Mouse (Mus musculus) heart, embryonic 12.5 days (tissue): ENCODE data around the gene Vps4b. TPM values are rescaled to one million over a fixed set of nuclear protein-coding genes. Genes with fewer than 3 reads are reported as not detected.
"Not testable (repeated sequence)": the region's sequence is repeated elsewhere in the genome, so short reads cannot be mapped to it uniquely, and the experiment has no call there.

Experiments
- ATAC-seq: fragments of 200-750 bp; cut with Nextera tagmentation; 2 replicates; pipeline ENCODE4 v1.8.0; 2017; ENCODE audit warnings: moderate TSS enrichment, moderate library complexity; ENCODE audit not compliant: insufficient number of reproducible peaks, low FRiP score
- H3K27ac ChIP-seq: fragments of 300-500 bp; sonication (generic); 2 replicates; pipeline ENCODE4 v1.5.1; 2016; ENCODE audit warnings: mild to moderate bottlenecking, moderate library complexity; ENCODE audit not compliant: poor library complexity, severe bottlenecking
- H3K27me3 ChIP-seq: fragments of 300-500 bp; sonication (generic); replicated peaks from 2 replicates; pipeline ENCODE4 v1.6.1; 2016; ENCODE audit warnings: mild to moderate bottlenecking, moderate library complexity
- H3K36me3 ChIP-seq: fragments of 300-500 bp; sonication (generic); 2 replicates; pipeline ENCODE4 v1.6.1; 2016; ENCODE audit warnings: mild to moderate bottlenecking, moderate library complexity
- H3K4me1 ChIP-seq: fragments of 300-500 bp; sonication (generic); replicated peaks from 2 replicates; pipeline ENCODE4 v1.6.1; 2016; ENCODE audit warnings: mild to moderate bottlenecking
- H3K4me2 ChIP-seq: fragments of 300-500 bp; sonication (generic); 2 replicates; pipeline ENCODE4 v1.6.1; 2016; ENCODE audit warnings: mild to moderate bottlenecking, moderate library complexity
- H3K4me3 ChIP-seq: fragments of 300-500 bp; sonication (generic); 2 replicates; pipeline ENCODE4 v1.5.1; 2016; ENCODE audit warnings: mild to moderate bottlenecking
- H3K9ac ChIP-seq: fragments of 300-500 bp; sonication (generic); 2 replicates; pipeline ENCODE4 v1.6.1; 2016; ENCODE audit warnings: mild to moderate bottlenecking, moderate library complexity
- H3K9me3 ChIP-seq: fragments of 300-500 bp; sonication (generic); replicated peaks from 2 replicates; pipeline ENCODE4 v1.6.1; 2016; ENCODE audit warnings: mild to moderate bottlenecking, moderate library complexity
- WGBS: fragments of 180-500 bp; shearing (Covaris S2); methylation state at CpG from one replicate; pipeline ENCODE4 v1.1.7; 2016; 5-methylcytosine and 5-hydroxymethylcytosine counted together
- polyA plus RNA-seq: library from polyadenylated mRNA; unstranded; fragments of >200 nt; fragmentation: Nextera tagmentation; extraction: Ambion mirVana; gene quantifications from 2 replicates; pipeline ENCODE4 v1.2.1, GENCODE M21; 2016

Gene Vps4b
- polyA plus RNA-seq, 1 experiment from 2014 or later: 58.6 TPM

DNA sequence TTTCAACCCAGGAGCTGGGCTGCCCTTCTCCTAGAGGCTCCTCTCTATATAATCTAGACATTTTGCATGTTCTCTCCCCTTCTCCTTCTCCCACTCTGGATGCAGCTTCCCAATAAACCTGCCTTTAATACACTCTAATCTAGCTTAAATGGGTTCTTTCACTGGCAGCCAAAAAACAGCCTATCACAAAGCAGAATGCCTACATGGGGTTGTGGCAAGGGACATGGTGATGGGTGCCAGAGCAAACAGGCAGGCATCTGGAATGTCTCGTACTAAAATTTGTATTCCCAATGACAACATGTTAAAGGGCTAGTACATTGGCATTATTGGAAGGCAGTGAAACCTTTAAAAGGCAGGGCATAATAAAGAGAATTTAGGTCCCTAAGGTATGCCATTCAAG, 45.9 kb downstream of the Vps4b start:
- Histone ChIP-seq H3K4me2 (no peak overlapping the region), H3K4me1 (no peaks in the 10 kb centered on the region), H3K27me3 (no peaks in the 10 kb centered on the region), H3K36me3 (peaks cover 35% of the 10 kb centered on the region), H3K27ac (no peak overlapping the region), H3K9me3 (no peaks in the 10 kb centered on the region), H3K9ac (no peak overlapping the region), H3K4me3 (no peak overlapping the region)
- ATAC-seq: no peak
- WGBS: 77% methylated on average over 1 of the region's 1 CpGs

GRCm38 (mm10) chr1:106748555-106749315, 47.8 kb downstream of the Vps4b start:
- no peak overlapping the region for H3K9ac ChIP-seq
- H3K4me1 ChIP-seq: no peaks in the 10 kb centered on the region
- H3K9me3 ChIP-seq: no peaks in the 10 kb centered on the region
- H3K4me3 ChIP-seq: no peak overlapping the region
- H3K4me2 ChIP-seq: no peak overlapping the region
- no peaks in the 10 kb centered on the region for H3K27me3 ChIP-seq
- 82% methylated on average over 6 of the region's 6 CpGs for WGBS
- peaks cover 31% of the 10 kb centered on the region for H3K36me3 ChIP-seq
- no peak for ATAC-seq
- H3K27ac ChIP-seq: no peak overlapping the region

DNA sequence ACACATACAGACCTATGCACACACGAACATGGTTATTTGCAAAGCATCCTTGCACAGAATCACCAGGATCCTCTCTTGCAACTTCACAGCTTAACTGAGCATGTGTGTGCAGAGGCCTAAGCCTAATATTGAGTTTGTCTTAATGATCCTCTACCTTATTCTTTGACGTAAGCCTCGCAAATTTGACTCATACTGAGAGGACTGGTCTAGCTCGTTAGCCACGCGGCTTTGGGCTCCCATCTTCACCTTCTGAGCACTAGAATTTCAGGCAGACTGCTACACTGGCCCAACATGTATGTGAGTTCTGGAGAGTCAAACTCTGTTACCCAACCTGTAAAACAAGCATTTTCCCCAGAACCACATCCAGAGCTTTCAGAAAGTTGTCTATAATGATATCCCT, 53.5 kb downstream of the Vps4b start:
- WGBS: 93% methylated on average over 6 of the region's 6 CpGs
- no peak for ATAC-seq
- Histone ChIP-seq H3K27ac (no peak overlapping the region), H3K9me3 (no peaks in the 10 kb centered on the region), H3K4me3 (no peak overlapping the region), H3K4me1 (no peaks in the 10 kb centered on the region), H3K9ac (no peak overlapping the region), H3K36me3 (peaks cover 33% of the 10 kb centered on the region), H3K4me2 (no peak overlapping the region), H3K27me3 (no peaks in the 10 kb centered on the region)

DNA sequence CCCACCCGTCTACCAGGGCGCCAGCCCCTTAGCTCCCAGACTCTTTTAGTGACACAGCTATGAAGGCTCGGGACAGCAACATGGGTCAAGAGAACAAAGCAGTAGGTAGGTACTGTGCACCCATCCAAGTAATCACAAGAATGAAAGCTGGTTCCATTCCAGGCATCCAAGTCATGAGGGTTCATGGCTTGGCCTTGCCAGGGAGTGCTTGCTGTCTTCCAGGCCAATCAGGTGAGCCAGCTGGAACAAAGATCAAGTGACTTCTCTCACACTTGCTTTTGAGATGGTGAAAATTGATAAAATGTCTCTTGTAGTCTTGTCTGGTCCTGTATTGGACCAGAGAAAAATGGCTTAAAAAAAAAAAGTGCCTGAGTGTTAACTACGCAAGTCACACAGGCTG, 55.8 kb downstream of the Vps4b start:
- Histone ChIP-seq H3K9ac (no peak overlapping the region), H3K36me3 (peaks cover 27% of the 10 kb centered on the region), H3K9me3 (no peaks in the 10 kb centered on the region), H3K27ac (no peak overlapping the region), H3K27me3 (no peaks in the 10 kb centered on the region), H3K4me2 (no peak overlapping the region), H3K4me1 (no peaks in the 10 kb centered on the region), H3K4me3 (no peak overlapping the region)
- WGBS: 94% methylated on average over 4 of the region's 4 CpGs
- ATAC-seq: no peak

GRCm38 (mm10) chr1:106739810-106740209, 56.7 kb downstream of the Vps4b start:
- Histone ChIP-seq H3K9me3 (no peaks in the 10 kb centered on the region), H3K27ac (no peak overlapping the region), H3K36me3 (peaks cover 27% of the 10 kb centered on the region), H3K4me1 (no peaks in the 10 kb centered on the region), H3K4me3 (no peak overlapping the region), H3K4me2 (no peak overlapping the region), H3K9ac (no peak overlapping the region), H3K27me3 (no peaks in the 10 kb centered on the region)
- WGBS: 85% methylated on average over 5 of the region's 5 CpGs
- ATAC-seq: no peak

GRCm38 (mm10) chr1:106738092-106738491, 58.4 kb downstream of the Vps4b start:
- no peak for ATAC-seq
- peaks cover 36% of the 10 kb centered on the region for H3K36me3 ChIP-seq
- WGBS: 81% methylated on average over 3 of the region's 3 CpGs
- H3K9me3 ChIP-seq: no peaks in the 10 kb centered on the region
- no peak overlapping the region for H3K4me3 ChIP-seq
- H3K4me1 ChIP-seq: no peaks in the 10 kb centered on the region
- no peak overlapping the region for H3K9ac ChIP-seq
- no peak overlapping the region for H3K27ac ChIP-seq
- H3K4me2 ChIP-seq: no peak overlapping the region
- H3K27me3 ChIP-seq: no peaks in the 10 kb centered on the region

DNA sequence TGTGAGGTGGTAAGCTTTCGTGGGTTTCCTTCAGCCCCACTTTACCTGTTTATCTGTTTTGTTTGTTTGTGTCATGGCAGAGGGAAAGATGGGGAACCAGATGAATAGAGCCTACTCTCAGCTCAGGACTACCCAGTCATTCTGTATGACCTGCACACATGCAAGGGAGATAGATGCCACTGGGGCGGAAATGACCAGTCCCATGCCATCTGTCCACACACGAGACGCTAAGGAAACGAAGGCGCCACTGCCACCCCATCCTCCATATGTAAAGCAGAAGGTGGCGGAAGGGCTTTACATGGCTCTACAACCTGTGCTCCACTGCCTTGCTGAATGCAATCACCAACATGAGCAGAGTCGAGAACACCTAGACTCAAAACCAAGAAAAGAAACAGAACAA, 60.3 kb downstream of the Vps4b start:
- Histone ChIP-seq H3K4me2 (no peak overlapping the region), H3K27me3 (no peaks in the 10 kb centered on the region), H3K4me3 (no peak overlapping the region), H3K36me3 (peaks cover 34% of the 10 kb centered on the region), H3K9ac (no peak overlapping the region), H3K9me3 (no peaks in the 10 kb centered on the region), H3K4me1 (no peaks in the 10 kb centered on the region), H3K27ac (no peak overlapping the region)
- WGBS: 89% methylated on average over 8 of the region's 8 CpGs
- ATAC-seq: no peak

- Histone ChIP-seq H3K4me3 (no peak overlapping the region), H3K36me3 (peaks cover 32% of the 10 kb centered on the region), H3K27ac (no peak overlapping the region), H3K4me2 (no peak overlapping the region), H3K27me3 (no peaks in the 10 kb centered on the region), H3K9ac (no peak overlapping the region), H3K9me3 (no peaks in the 10 kb centered on the region), H3K4me1 (no peaks in the 10 kb centered on the region)
- 62% methylated on average over 2 of the region's 2 CpGs for WGBS
- ATAC-seq: no peak
Measured at GRCm38 (mm10) chr1:106735586-106735985, 60.9 kb downstream of the Vps4b start.

DNA sequence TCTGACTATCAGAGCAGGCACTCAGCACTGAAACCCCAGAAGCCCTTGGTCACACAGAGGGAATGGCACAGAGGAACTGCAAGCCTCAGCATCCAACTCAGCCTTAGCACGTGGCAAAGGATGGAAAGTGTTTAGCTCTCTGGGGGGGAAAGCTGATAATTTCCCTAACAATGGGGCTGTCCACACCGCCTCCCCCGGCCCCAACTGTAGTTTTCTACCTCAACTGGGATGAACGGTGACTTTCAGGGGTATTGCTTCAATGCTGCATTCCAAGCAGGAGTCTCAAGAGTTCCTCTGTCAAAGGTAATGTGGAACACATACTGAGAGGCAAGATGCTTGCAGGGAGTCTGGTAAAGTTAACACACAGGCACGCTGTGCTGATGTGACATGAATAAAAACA, 74.5 kb downstream of the Vps4b start:
- no peak overlapping the region for H3K9ac ChIP-seq
- no peaks in the 10 kb centered on the region for H3K27me3 ChIP-seq
- H3K4me1 ChIP-seq: no peaks in the 10 kb centered on the region; the same call in 1 of the 2 replicates
- H3K27ac ChIP-seq: no peak overlapping the region
- no peak overlapping the region for H3K4me3 ChIP-seq
- peaks cover 5% of the 10 kb centered on the region; the same call in 1 of the 2 replicates for H3K36me3 ChIP-seq
- H3K4me2 ChIP-seq: no peak overlapping the region
- ATAC-seq: no peak
- no peaks in the 10 kb centered on the region for H3K9me3 ChIP-seq
- 34% methylated on average over 5 of the region's 5 CpGs for WGBS

DNA sequence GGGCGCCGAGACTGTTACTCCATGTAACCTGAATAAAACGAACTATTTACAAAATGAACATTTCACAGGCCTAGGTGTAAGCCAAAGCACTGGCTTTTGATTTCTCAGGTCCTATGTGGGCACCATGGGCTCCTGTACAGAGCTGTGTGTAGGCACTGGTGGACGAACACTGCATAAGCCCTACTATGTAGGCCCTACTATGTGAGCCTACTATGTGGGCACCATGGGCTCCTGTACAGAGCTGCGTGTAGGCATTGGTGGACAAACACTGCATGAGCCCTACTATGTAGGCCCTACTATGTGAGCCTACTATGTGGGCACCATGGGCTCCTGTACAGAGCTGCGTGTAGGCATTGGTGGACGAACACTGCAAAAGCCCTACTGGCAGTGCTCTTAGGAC, 78.8 kb downstream of the Vps4b start:
- H3K4me1 ChIP-seq, H3K9me3 ChIP-seq, H3K9ac ChIP-seq, H3K4me2 ChIP-seq, H3K36me3 ChIP-seq, H3K27me3 ChIP-seq, H3K4me3 ChIP-seq, H3K27ac ChIP-seq, ATAC-seq: not testable (repeated sequence)
- 65% methylated on average over 7 of the region's 7 CpGs for WGBS

DNA sequence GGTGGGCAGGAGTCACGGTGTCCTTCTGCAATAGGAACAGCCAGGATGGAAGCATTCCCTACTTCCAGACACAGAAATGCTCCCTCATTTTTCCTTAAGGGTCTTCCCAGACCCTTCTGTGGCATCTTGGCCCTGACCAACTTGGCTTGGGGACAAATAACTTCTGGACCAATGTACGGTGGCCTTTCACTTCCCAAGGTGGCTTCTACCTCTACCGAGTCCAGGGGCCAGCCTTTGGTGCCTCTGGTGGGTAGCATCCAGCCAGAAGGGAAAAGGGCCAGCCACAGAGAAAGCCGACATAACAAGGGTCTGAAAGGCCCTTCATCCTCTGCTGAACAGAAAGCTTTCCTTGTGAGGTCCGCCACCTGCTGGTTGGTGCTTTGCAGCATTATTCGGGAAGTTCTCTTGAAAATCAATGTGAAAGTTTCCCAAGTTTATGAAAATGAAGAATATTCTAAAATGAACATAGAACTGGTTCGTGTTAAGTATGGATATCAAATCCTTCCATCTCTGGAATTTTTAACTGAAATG, 79.4 kb downstream of the Vps4b start:
- Histone ChIP-seq H3K27me3 (no peaks in the 10 kb centered on the region), H3K9ac (0 out of 2 replicates have a peak overlapping the region, but pooled peaks have one; percentile 0), H3K36me3 (no peaks in the 10 kb centered on the region), H3K4me2 (no peak overlapping the region), H3K4me3 (no peak overlapping the region), H3K27ac (no peak overlapping the region), H3K4me1 (peaks cover 13% of the 10 kb centered on the region), H3K9me3 (no peaks in the 10 kb centered on the region)
- no peak for ATAC-seq
- 35% methylated on average over 7 of the region's 7 CpGs for WGBS

GRCm38 (mm10) chr1:106716141-106716540, 80.4 kb downstream of the Vps4b start:
- H3K36me3 ChIP-seq: no peaks in the 10 kb centered on the region
- no peak overlapping the region for H3K9ac ChIP-seq
- 83% methylated on average over 3 of the region's 3 CpGs for WGBS
- H3K27me3 ChIP-seq: no peaks in the 10 kb centered on the region
- H3K4me1 ChIP-seq: peaks cover 21% of the 10 kb centered on the region
- no peaks in the 10 kb centered on the region for H3K9me3 ChIP-seq
- H3K27ac ChIP-seq: no peak overlapping the region
- H3K4me3 ChIP-seq: no peak overlapping the region
- no peak overlapping the region for H3K4me2 ChIP-seq
- ATAC-seq: no peak
